Mouse (Mus musculus) left cerebral cortex, postnatal 25 days (tissue): ENCODE measurements around the gene Myh8. TPM values are rescaled to one million over a fixed set of nuclear protein-coding genes. Genes with fewer than 3 reads are reported as not detected.

Experiments
- DNase-seq, 2 experiments: peaks; one replicate each; pipeline ENCODE4 v3.0.0; 2022; ENCODE audit warnings: low spot score in 2 of 2, mixed read lengths in 1 of 2
- intact Hi-C: fragments of 180-260 bp; cut with DNase I; formaldehyde crosslinking; loops from one replicate; pipeline ENCODE4 v1.15.1; 2025
- total RNA-seq, 2 experiments: library from RNA; stranded (reverse); gene quantifications; 2 replicates each; pipeline ENCODE4 v1.2.3; 2021

Myh8 gene
- total RNA-seq, 2 experiments from 2014 or later: 0.44 to 0.48 TPM

DNA sequence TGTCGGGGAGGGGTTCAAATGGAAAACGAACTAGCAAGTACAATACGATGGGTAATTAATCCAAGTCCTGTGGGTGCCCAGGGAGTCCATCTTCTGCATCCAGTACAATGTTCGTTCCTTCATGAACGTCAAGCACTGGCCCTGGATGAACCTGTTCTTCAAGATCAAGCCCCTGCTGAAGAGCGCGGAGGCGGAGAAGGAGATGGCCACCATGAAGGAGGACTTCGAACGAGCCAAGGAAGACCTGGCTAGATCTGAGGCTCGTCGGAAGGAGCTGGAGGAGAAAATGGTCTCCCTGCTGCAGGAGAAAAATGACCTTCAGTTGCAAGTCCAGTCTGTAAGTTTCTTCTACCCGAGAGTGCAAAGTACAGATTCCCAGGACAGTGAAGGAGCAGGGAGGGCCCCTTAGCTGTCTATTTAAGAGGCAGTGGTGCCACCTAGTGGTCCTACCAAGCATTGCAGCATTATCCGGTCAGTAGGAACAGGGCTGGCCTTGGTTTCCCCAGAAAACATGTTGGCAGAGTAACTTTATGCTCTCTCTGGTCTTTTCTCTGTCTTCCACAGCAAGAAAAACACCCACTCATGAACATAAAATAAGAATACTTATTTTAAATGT is 73.3 kb downstream of the Myh8 start:
- DNase-seq: peak; percentile 81 to 88
- intact Hi-C loops: loop anchor here (1.0 to 2.0 kb wide), 2 partner anchors 113 to 238 kb away; no protein-coding TSS in a partner anchor

DNA sequence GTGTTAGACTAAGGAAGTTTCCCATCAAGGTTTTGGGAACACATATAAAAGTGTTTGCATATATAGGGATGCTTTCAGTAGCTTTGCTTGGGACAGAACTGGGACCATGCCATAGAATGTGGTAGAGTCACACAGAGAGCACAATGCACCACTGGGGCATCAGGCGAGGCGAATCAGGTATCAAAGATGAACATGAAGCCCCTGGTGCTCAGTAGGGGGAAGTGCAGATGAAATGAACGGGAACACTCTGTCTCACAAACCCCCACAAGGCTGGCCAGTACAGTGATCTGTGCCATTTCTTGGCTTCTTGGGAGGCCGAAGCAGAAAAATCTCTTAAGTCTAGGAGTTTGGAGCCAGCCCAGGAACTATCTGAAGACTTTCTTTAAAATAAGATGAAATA is 76.1 kb downstream of the Myh8 start:
- intact Hi-C loops: no loop called here

DNA sequence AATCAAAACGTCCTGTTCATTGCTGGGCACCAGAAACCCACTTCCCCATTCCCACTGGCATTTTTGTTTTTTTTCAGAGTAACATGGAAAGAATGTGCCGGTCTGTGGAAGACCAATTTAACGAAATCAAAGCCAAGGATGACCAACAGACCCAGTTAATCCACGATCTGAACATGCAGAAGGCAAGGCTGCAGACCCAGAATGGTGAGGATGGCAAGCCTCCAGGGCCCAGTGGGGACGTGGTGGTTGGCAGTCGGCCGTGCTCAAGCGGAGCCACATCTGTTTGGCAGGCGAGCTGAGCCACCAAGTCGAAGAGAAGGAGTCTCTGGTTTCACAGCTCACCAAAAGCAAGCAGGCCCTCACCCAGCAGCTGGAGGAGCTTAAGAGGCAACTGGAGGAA is 81.1 kb downstream of the Myh8 start:
- intact Hi-C loops: no loop called here
- no peak for DNase-seq

More for the DNA sequence above, 76.1 kb downstream of the Myh8 start:
- no peak for DNase-seq

Other genes with a start within 250 kb of the Myh8 start
- gene Adprm, start 224.5 kb upstream of the Myh8 start, total RNA-seq: 10 to 100 TPM; 25.6 to 26.6 TPM
- 10 to 100 TPM in 1 of 2 experiments, 1 to 10 TPM in 1; 8.7 to 11.4 TPM for gene Sco1, start 224.5 kb upstream of the Myh8 start, total RNA-seq
- 1 to 10 TPM; 3.8 to 4.5 TPM for gene Myh3, start 198.8 kb upstream of the Myh8 start, total RNA-seq
- gene Myh2, start 106.1 kb upstream of the Myh8 start, total RNA-seq: under 1 TPM; 0.50 to 0.57 TPM
- under 1 TPM; 0.09 to 0.25 TPM for gene Myh1, start 77.1 kb upstream of the Myh8 start, total RNA-seq
- gene Myh4, start 39.1 kb upstream of the Myh8 start, total RNA-seq: under 1 TPM; 0.21 to 0.25 TPM
- gene Myh13, start 44.5 kb downstream of the Myh8 start, total RNA-seq: under 1 TPM; 0.16 to 0.23 TPM
- gene Gas7, start 178.3 kb downstream of the Myh8 start, total RNA-seq: 100 to 1,000 TPM; 544 to 566 TPM